Mouse (Mus musculus) limb, embryonic 11.5 days (tissue): ENCODE data around the gene Thap7. TPM values are rescaled to one million over a fixed set of nuclear protein-coding genes. Genes with fewer than 3 reads are reported as not detected.

ENCODE experiments used
- ATAC-seq: fragments of 200-750 bp; cut with Nextera tagmentation; 2 replicates; pipeline ENCODE4 v1.8.0; 2017; ENCODE audit warnings: low read depth; ENCODE audit not compliant: insufficient number of reproducible peaks, low FRiP score, low TSS enrichment
- DNase-seq: peaks from one replicate; pipeline ENCODE4 v3.0.0-alpha.2; 2015; ENCODE audit warnings: low spot score
- H3K27ac ChIP-seq: fragments of 300-500 bp; sonication (generic); replicated peaks from 2 replicates; pipeline ENCODE4 v1.5.1; 2014; ENCODE audit warnings: low read depth, mild to moderate bottlenecking, low read length
- H3K27me3 ChIP-seq: fragments of 300-500 bp; sonication (generic); 2 replicates; pipeline ENCODE4 v1.6.1; 2014; ENCODE audit warnings: mild to moderate bottlenecking, low read length, mixed read lengths; ENCODE audit not compliant: control insufficient read depth, insufficient read depth
- H3K36me3 ChIP-seq: fragments of 300-500 bp; sonication (generic); 2 replicates; pipeline ENCODE4 v1.6.1; 2014; ENCODE audit warnings: mild to moderate bottlenecking, low read length, moderate library complexity, mixed read lengths; ENCODE audit not compliant: control insufficient read depth, insufficient read depth
- H3K4me1 ChIP-seq: fragments of 300-500 bp; sonication (generic); 2 replicates; pipeline ENCODE4 v1.6.1; 2014; ENCODE audit warnings: low read length, mixed read lengths; ENCODE audit not compliant: control insufficient read depth, insufficient read depth
- H3K4me2 ChIP-seq: fragments of 300-500 bp; sonication (generic); 2 replicates; pipeline ENCODE4 v1.6.1; 2014; ENCODE audit warnings: low read depth, mild to moderate bottlenecking, moderate library complexity; ENCODE audit not compliant: severe bottlenecking
- H3K4me3 ChIP-seq: fragments of 300-500 bp; sonication (generic); 2 replicates; pipeline ENCODE4 v1.5.1; 2014; ENCODE audit warnings: low read depth, low read length
- H3K9ac ChIP-seq: fragments of 300-500 bp; sonication (generic); 2 replicates; pipeline ENCODE4 v1.6.1; 2014; ENCODE audit warnings: mild to moderate bottlenecking, low read length
- H3K9me3 ChIP-seq: fragments of 300-500 bp; sonication (generic); 2 replicates; pipeline ENCODE4 v1.6.1; 2016; ENCODE audit warnings: low read length; ENCODE audit not compliant: control insufficient read depth
- WGBS: fragments of 180-500 bp; shearing (Covaris S2); extraction: QIAGEN DNeasy Blood & Tissue Kit; methylation state at CpG from one replicate; pipeline ENCODE4 v1.1.7; 2014; 5-methylcytosine and 5-hydroxymethylcytosine counted together
- polyA plus RNA-seq: library from polyadenylated mRNA; unstranded; fragments of >200 nt; fragmentation: Nextera tagmentation; extraction: Ambion mirVana; gene quantifications from 2 replicates; pipeline ENCODE4 v1.2.1, GENCODE M21; 2014

The Thap7 gene
- 49.1 and 58.7 TPM in 2 replicates for polyA plus RNA-seq

- H3K9ac ChIP-seq, result peak within 1 kb of the TSS; percentile 82
- no peaks in the 10 kb centered on the region for H3K27me3 ChIP-seq
- H3K4me1 ChIP-seq, result peaks cover 4% of the 10 kb centered on the region; the same call in 1 of the 2 replicates
- peaks cover 16% of the 10 kb centered on the region for H3K36me3 ChIP-seq
- H3K27ac ChIP-seq, result peak within 1 kb of the TSS; percentile 91
- peak within 1 kb of the TSS; percentile 92 for H3K4me2 ChIP-seq
- DNase-seq, result peak; percentile 99
- peak within 1 kb of the TSS; percentile 67 for H3K4me3 ChIP-seq
- H3K9me3 ChIP-seq, result no peaks in the 10 kb centered on the region
- under 1% methylated on average over 65 of the region's 67 CpGs for WGBS
- ATAC-seq, result peak; percentile 94
Measured at GRCm38 (mm10) chr16:17530640-17531288, at the start of gene Thap7. TSS of gene Thap7 (minus strand) at chr16:17531136.

DNA sequence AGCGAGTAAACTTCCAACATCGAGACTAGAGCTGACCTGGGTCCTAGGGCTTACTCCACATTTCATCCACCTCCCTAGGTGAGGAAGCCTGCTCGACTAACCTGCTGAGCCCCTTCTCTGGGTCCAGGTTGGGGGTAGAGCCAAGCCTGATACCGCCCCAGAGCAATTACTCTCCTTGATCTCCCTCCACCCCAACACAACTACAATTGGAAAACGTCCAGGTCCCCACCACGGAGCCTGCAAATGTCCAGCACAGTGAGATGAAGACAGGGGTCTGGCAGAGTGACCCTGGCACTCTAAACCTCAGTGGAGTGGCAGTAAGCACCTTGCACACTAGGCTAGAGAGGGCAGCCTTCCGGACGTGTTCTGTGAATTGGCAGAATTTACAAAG is 45.9 kb upstream of the Thap7 start:
- H3K27me3 ChIP-seq, result peaks cover 27% of the 10 kb centered on the region
- WGBS, result 20% methylated on average over 8 of the region's 8 CpGs
- H3K36me3 ChIP-seq, result no peaks in the 10 kb centered on the region
- DNase-seq, result no peak
- no peaks in the 10 kb centered on the region for H3K4me1 ChIP-seq
- H3K4me2 ChIP-seq, result peak overlapping the region; percentile 63
- no peak overlapping the region for H3K27ac ChIP-seq
- no peaks in the 10 kb centered on the region for H3K9me3 ChIP-seq
- H3K4me3 ChIP-seq, result peak overlapping the region; percentile 41
- H3K9ac ChIP-seq, result no peak overlapping the region
- ATAC-seq, result no peak

- H3K4me1 ChIP-seq, result no peaks in the 10 kb centered on the region
- DNase-seq (peak; percentile 46), ATAC-seq (no peak)
- no peaks in the 10 kb centered on the region for H3K36me3 ChIP-seq
- H3K4me3 ChIP-seq, result peak overlapping the region; percentile 41
- H3K27me3 ChIP-seq, result peaks cover 27% of the 10 kb centered on the region
- no peak overlapping the region for H3K27ac ChIP-seq
- H3K9me3 ChIP-seq, result no peaks in the 10 kb centered on the region
- peak overlapping the region; percentile 63 for H3K4me2 ChIP-seq
- H3K9ac ChIP-seq, result peak overlapping the region; percentile 32; the same call in 1 of the 2 replicates
- 14% methylated on average over 45 of the region's 45 CpGs for WGBS
Measured at GRCm38 (mm10) chr16:17575870-17576824, 45.2 kb upstream of the Thap7 start.

DNA sequence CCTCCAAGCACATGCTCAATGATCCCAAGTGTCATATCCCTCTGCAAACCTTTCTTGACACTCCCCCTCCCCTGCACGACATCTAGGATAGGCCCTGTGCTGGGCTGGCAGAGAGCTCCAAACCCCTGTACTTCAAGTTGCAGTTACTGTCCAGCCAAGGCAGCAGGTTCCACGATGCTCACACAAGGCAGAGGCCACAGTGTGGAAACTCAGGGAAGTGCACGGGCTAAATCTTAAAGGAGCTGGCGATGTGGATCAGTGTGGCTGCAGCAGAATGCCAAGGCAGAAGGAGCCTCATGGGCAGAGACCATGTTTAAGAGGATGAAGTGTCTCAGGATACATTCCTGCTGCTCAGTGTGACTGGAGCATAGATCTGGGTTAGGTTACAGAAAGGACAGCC is 35.2 kb upstream of the Thap7 start:
- Histone ChIP-seq H3K9ac (no peak overlapping the region), H3K27me3 (0 out of 2 replicates have a peak, but pooled peaks cover 4% of the 10 kb centered on the region), H3K4me3 (no peak overlapping the region), H3K4me2 (no peak overlapping the region), H3K27ac (no peak overlapping the region), H3K4me1 (peaks cover 3% of the 10 kb centered on the region; the same call in 1 of the 2 replicates), H3K36me3 (no peaks in the 10 kb centered on the region), H3K9me3 (no peaks in the 10 kb centered on the region)
- ATAC-seq (no peak), DNase-seq (no peak)
- WGBS, result 33% methylated on average over 4 of the region's 4 CpGs

DNA sequence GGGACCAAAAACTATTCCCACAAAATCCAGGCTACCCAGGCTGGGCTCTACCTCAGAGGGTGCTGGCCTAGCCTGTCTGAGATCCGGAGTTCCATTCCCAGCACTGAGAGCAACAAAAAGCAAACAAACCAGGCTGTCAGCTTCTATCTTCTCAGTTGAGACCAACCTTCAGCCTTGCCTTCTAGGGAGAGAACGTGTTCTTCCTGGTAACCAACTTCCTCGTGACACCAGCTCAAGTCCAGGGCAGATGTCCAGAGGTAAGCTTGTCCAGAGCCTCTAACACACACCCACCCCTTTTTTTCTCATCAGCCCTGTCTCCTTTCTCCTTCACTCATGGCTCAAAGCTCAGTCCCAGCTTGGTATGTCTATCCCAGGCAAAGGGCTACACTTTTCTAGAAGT is 33.8 kb upstream of the Thap7 start:
- H3K9me3 ChIP-seq, result no peaks in the 10 kb centered on the region
- no peaks in the 10 kb centered on the region for H3K36me3 ChIP-seq
- no peak overlapping the region for H3K9ac ChIP-seq
- no peak overlapping the region for H3K4me2 ChIP-seq
- H3K4me3 ChIP-seq, result no peak overlapping the region
- H3K27ac ChIP-seq, result no peak overlapping the region
- ATAC-seq, result no peak
- H3K4me1 ChIP-seq, result peaks cover 6% of the 10 kb centered on the region
- H3K27me3 ChIP-seq, result peaks cover 11% of the 10 kb centered on the region; the same call in 1 of the 2 replicates
- DNase-seq, result no peak
- 69% methylated on average over 3 of the region's 3 CpGs for WGBS

DNA sequence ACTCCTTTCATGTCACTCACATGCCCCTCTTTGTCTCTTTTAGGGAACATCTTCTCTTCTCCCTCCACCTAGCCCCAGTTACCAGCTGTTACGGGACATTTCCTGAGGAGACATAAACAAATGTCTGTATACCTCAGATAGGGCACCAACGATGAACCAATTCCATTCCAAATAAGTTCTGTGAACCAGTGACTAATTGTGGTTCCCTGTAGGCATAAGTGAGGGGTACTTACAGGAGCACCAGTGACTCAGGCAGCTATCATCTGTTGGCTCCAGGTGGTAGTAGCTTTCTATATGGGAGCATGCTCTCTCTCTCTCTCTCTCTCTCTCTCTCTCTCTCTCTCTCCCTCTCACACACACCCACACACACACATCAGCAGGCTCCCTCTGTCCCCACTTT is 33.3 kb upstream of the Thap7 start:
- H3K27ac ChIP-seq, result no peak overlapping the region
- H3K4me3 ChIP-seq, result no peak overlapping the region
- H3K4me2 ChIP-seq, result no peak overlapping the region
- ATAC-seq (no peak), DNase-seq (no peak)
- 69% methylated on average over 2 of the region's 2 CpGs for WGBS
- no peaks in the 10 kb centered on the region for H3K36me3 ChIP-seq
- H3K4me1 ChIP-seq, result peaks cover 6% of the 10 kb centered on the region
- H3K9me3 ChIP-seq, result no peaks in the 10 kb centered on the region
- peaks cover 11% of the 10 kb centered on the region; the same call in 1 of the 2 replicates for H3K27me3 ChIP-seq
- no peak overlapping the region for H3K9ac ChIP-seq

DNA sequence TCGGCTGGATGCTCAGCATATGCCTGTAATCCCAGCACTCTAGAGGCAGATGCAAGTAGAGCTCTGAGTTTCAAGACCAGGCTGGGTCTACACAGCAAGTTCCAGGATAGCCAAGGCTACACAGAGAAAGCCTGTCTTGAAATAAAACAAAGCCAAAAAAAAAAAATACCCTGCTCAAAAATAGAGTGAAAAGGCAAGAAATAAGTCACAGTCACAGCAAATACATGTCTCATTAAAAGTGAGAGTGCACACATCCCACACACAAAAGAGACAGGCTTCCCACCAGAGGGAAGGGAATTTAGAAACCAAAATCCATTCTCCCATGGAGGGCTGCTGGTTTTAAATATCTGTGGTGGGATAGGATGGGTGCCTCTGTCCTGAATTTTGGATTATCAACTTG is 32.6 kb upstream of the Thap7 start:
- no peaks in the 10 kb centered on the region for H3K9me3 ChIP-seq
- 32% methylated on average over 1 of the region's 1 CpGs for WGBS
- peaks cover 11% of the 10 kb centered on the region; the same call in 1 of the 2 replicates for H3K27me3 ChIP-seq
- no peaks in the 10 kb centered on the region for H3K36me3 ChIP-seq
- ATAC-seq (no peak), DNase-seq (no peak)
- H3K4me1 ChIP-seq, result peaks cover 9% of the 10 kb centered on the region
- no peak overlapping the region for H3K27ac ChIP-seq
- no peak overlapping the region for H3K4me3 ChIP-seq
- H3K9ac ChIP-seq, result no peak overlapping the region
- H3K4me2 ChIP-seq, result no peak overlapping the region

DNA sequence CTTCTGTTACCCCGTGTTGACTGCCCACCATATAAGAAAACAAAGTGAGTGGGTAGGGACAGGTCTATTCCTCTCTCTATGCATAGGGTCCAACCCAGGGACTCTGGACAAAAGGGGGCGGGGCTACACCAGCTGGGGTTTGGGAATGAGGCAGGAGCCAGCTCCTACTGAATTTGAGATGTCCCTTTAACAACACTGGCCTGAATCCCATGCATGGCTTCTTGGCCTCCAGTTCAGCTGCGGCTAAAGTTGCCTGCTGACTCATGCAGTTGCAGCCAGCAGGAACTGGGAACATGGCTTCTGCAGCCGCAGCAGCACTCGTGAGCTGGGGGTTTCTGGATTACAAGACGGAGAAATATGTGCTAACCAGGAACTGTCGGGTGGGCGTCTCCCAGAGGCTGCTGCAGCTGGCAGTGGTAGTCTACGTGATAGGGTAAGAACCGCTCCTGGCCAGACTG is 30.8 kb upstream of the Thap7 start, which contains the start of gene P2rx6:
Gene P2rx6 (plus strand): TSS at position 135 of the 458 bp plus-strand sequence.
- H3K27me3 ChIP-seq, result peaks cover 11% of the 10 kb centered on the region; the same call in 1 of the 2 replicates
- H3K36me3 ChIP-seq, result no peaks in the 10 kb centered on the region
- H3K4me1 ChIP-seq, result peaks cover 14% of the 10 kb centered on the region
- WGBS, result 3% methylated on average over 10 of the region's 10 CpGs
- H3K4me2 ChIP-seq, result peak within 1 kb of the TSS; percentile 21
- H3K4me3 ChIP-seq, result peak within 1 kb of the TSS; percentile 12
- no peaks in the 10 kb centered on the region for H3K9me3 ChIP-seq
- DNase-seq, result peak; percentile 71
- ATAC-seq, result peak; percentile 65
- H3K27ac ChIP-seq, result no peak within 1 kb of the TSS
- peak within 1 kb of the TSS; percentile 27; the same call in 1 of the 2 replicates for H3K9ac ChIP-seq
